Mouse (Mus musculus) myocyte (in vitro differentiated cells): ENCODE measurements around the gene Apobec4. TPM values are rescaled to one million over a fixed set of nuclear protein-coding genes. Genes with fewer than 3 reads are reported as not detected.

Experiments
- H3K27me3 ChIP-seq: one replicate; pipeline ENCODE4 v1.6.1; 2011; ENCODE audit not compliant: control insufficient read depth, insufficient read depth, insufficient read length
- H3K36me3 ChIP-seq: one replicate; pipeline ENCODE4 v1.6.1; 2011; ENCODE audit not compliant: control insufficient read depth, insufficient read depth
- H3K4me2 ChIP-seq: one replicate; pipeline ENCODE4 v1.6.1; 2011; ENCODE audit warnings: low read depth, control low read depth
- H3K4me3 ChIP-seq: one replicate; pipeline ENCODE4 v1.5.1; 2011; ENCODE audit warnings: mild to moderate bottlenecking, control low read depth, moderate library complexity
- H3K79me2 ChIP-seq: one replicate; pipeline ENCODE4 v1.6.1; 2011; ENCODE audit not compliant: control insufficient read depth, insufficient read depth
- H3ac ChIP-seq: one replicate; pipeline ENCODE4 v1.6.1; 2011; ENCODE audit not compliant: control insufficient read depth, insufficient read length
- CEBPB ChIP-seq: IDR thresholded peaks from 2 replicates; pipeline ENCODE4 v1.6.1; 2011; ENCODE audit warnings: mild to moderate bottlenecking, moderate library complexity; ENCODE audit not compliant: poor library complexity, insufficient read depth, severe bottlenecking
- E2F4 ChIP-seq: IDR thresholded peaks from one replicate; pipeline ENCODE4 v1.6.1; 2011; ENCODE audit warnings: mild to moderate bottlenecking, control low read depth, moderate library complexity; ENCODE audit not compliant: insufficient read depth
- MAX ChIP-seq: IDR thresholded peaks from one replicate; pipeline ENCODE4 v1.6.1; 2011; ENCODE audit warnings: low read depth, mild to moderate bottlenecking, control low read depth
- MYOD1 ChIP-seq, 3 experiments: IDR thresholded peaks; one replicate each; pipeline ENCODE4 v1.6.1; 2011; ENCODE audit warnings: control low read depth in 2 of 3, low read depth in 2 of 3, mild to moderate bottlenecking in 2 of 3, moderate library complexity in 1 of 3; ENCODE audit not compliant: insufficient read length in 2 of 3, control insufficient read depth in 1 of 3
- MYOG ChIP-seq, 3 experiments: IDR thresholded peaks; one replicate each; pipeline ENCODE4 v1.6.1; 2011; ENCODE audit warnings: control low read depth in 2 of 3, low read depth in 2 of 3, mild to moderate bottlenecking in 2 of 3; ENCODE audit not compliant: insufficient read length in 2 of 3, control insufficient read depth in 1 of 3, insufficient read depth in 1 of 3
- POLR2A ChIP-seq: IDR thresholded peaks from one replicate; pipeline ENCODE4 v1.6.1; 2011; ENCODE audit warnings: low read depth, mild to moderate bottlenecking, control low read depth, moderate library complexity; ENCODE audit not compliant: insufficient read length
- POLR2AphosphoS2 ChIP-seq: IDR thresholded peaks from one replicate; pipeline ENCODE4 v1.6.1; 2011; ENCODE audit warnings: low read depth, control low read depth; ENCODE audit not compliant: insufficient read length
- REST ChIP-seq: IDR thresholded peaks from one replicate; pipeline ENCODE4 v1.6.1; 2011; ENCODE audit warnings: mild to moderate bottlenecking, control low read depth, moderate library complexity; ENCODE audit not compliant: insufficient read depth, insufficient read length
- SRF ChIP-seq: IDR thresholded peaks from one replicate; pipeline ENCODE4 v1.6.1; 2011; ENCODE audit warnings: low read depth; ENCODE audit not compliant: control insufficient read depth, insufficient read length
- TCF12 ChIP-seq: IDR thresholded peaks from one replicate; pipeline ENCODE4 v1.6.1; 2011; ENCODE audit warnings: mild to moderate bottlenecking, control low read depth; ENCODE audit not compliant: poor library complexity, insufficient read depth, severe bottlenecking
- TCF3 ChIP-seq: IDR thresholded peaks from one replicate; pipeline ENCODE4 v1.6.1; 2011; ENCODE audit warnings: low read depth, control low read depth; ENCODE audit not compliant: insufficient read length
- USF1 ChIP-seq: IDR thresholded peaks from one replicate; pipeline ENCODE4 v1.6.1; 2011; ENCODE audit warnings: low read depth, mild to moderate bottlenecking, control low read depth, moderate library complexity
- polyA plus RNA-seq: library from polyadenylated mRNA; unstranded; fragments of >200 nt; fragmentation: generic; extraction: Trizol; gene quantifications from one replicate; pipeline ENCODE4 v1.2.1, GENCODE M21; 2012; ENCODE audit warnings: missing spikeins

Apobec4 gene
- polyA plus RNA-seq, 1 experiment = not detected

DNA sequence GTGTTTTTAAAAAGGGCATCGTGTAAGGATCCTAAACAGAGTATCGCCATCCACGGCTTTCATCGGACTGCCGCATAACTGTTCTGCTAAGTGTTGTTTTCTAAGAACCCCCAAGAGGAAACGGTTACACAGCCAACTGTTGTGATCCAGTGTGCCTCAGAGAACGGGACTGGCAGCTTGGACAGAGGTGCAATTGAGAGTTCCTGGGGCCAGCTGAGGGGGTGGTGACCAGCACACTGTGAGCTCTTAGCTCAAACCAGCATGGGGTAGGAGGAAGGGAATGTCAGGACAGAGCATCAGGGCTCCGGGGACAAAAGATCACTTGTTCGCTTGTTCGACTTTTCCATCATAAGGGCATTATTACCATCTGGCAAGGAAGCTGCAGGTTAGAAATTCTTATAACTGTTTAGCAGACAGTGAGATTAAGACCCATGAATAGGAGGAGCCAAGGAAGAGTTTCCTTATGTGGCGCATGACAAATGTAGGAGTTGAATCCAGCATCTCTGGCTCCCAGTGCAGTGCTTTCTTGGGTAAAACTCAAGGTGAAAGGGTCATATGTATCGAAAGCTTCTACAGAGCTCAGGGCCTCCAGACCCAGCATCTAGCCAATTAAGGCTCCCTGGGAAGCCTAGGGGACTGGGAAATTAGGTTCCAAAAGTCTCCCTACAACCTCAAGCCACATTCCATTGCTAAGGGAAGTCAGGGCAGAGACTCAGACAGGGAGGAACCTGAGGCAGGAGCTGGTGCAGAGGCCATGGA is 42.6 kb downstream of the Apobec4 start:
- H3K4me2 ChIP-seq = no peak overlapping the region

DNA sequence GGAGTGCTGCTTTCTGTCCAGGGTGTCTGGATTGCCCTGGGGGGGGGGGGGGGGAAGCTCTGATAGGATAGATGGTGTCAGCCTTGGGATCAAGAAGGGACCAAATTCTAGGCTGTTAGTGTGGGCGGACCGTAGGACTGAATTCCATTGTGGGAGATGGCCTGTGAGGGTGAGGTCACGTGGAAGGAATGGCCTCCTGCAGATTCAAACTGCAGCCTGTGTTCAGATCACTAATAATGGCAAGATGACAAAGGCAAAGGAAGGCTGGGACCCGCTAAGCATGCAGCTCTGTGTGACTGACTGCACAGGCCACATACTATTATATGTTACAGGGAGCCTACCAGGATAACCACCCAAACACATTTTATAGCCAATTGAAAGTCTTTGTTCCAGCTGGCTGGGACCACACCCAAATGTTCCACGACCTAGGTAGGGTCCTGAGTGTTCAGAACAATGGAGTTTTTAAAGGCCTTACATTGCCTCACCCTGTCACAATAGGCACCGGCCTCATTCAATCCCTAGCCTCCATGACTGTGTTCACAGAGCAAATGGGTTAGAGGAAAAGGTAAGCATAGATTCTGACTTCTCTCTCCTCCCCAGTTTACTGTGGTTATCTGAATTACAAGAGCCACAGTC is 43.3 kb downstream of the Apobec4 start:
- no peak overlapping the region for H3K4me3 ChIP-seq
- H3K79me2 ChIP-seq = no peaks in the 10 kb centered on the region
- no peaks in the 10 kb centered on the region for H3K36me3 ChIP-seq
- no peak overlapping the region for H3ac ChIP-seq
- H3K4me2 ChIP-seq = no peak overlapping the region
- H3K27me3 ChIP-seq = no peaks in the 10 kb centered on the region
- TF ChIP-seq E2F4 (no peak), TCF12 (no peak), MYOG (IDR thresholded peaks at IDR 0.05; ENCODE audit: control insufficient read depth in 1 of 3, insufficient read depth in 1 of 3, insufficient read length in 2 of 3, low read depth in 2 of 3) (no peak), TCF3 (no peak), SRF (no peak), USF1 (no peak), CEBPB (no peak), REST (no peak), MAX (no peak), POLR2AphosphoS2 (no peak)

More for the DNA sequence above, 42.6 kb downstream of the Apobec4 start:
- Histone ChIP-seq H3ac (no peak overlapping the region), H3K27me3 (no peaks in the 10 kb centered on the region), H3K79me2 (no peaks in the 10 kb centered on the region), H3K36me3 (no peaks in the 10 kb centered on the region), H3K4me3 (no peak overlapping the region)
- TF ChIP-seq TCF12 (no peak), POLR2AphosphoS2 (no peak), REST (no peak), TCF3 (no peak), MYOG (IDR thresholded peaks at IDR 0.05; ENCODE audit: control insufficient read depth in 1 of 3, insufficient read depth in 1 of 3, insufficient read length in 2 of 3, low read depth in 2 of 3) (no peak), SRF (no peak), MAX (no peak), USF1 (no peak), MYOD1 (IDR thresholded peaks at IDR 0.05; ENCODE audit: control insufficient read depth in 1 of 3, insufficient read length in 2 of 3, low read depth in 2 of 3) (no peak), POLR2A (no peak), CEBPB (no peak)

DNA sequence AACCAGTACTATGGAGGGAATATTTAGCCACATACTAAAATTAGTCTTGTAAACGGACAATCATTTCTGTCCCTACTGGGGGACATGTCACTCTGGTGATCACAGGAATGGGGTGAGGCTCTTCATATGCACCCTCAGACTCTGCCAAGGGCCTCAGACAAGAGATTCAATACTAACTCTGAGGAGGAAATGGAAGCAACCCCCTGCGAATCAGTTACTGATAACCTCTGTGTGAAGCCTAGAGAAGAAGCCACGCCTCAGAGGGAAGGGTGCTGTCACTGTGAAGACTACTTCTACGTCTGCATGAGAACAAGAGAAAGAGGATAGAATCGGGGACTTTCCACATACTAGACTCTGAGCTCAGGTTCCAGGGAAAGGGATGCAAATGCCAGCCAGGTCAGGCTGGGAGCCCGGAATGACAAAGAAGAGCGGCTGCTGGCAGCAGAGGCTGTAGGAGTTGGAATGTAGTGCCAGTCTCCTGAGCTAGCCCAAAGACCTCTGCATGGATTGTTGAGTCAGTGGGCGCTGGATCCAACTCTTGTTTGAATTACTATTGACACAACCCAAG is 45.4 kb downstream of the Apobec4 start:
- TF ChIP-seq USF1 = no peak
- TF ChIP-seq MYOD1 (IDR thresholded peaks at IDR 0.05; ENCODE audit: control insufficient read depth in 1 of 3, insufficient read length in 2 of 3, low read depth in 2 of 3) = no peak
- no peak for TF ChIP-seq TCF12
- TF ChIP-seq E2F4 = no peak
- no peak for TF ChIP-seq POLR2A
- no peak for TF ChIP-seq CEBPB
- no peak for TF ChIP-seq TCF3
- TF ChIP-seq MYOG (IDR thresholded peaks at IDR 0.05; ENCODE audit: control insufficient read depth in 1 of 3, insufficient read depth in 1 of 3, insufficient read length in 2 of 3, low read depth in 2 of 3) = no peak
- TF ChIP-seq MAX = no peak
- TF ChIP-seq POLR2AphosphoS2 = no peak
- no peak for TF ChIP-seq REST
- TF ChIP-seq SRF = no peak
- Histone ChIP-seq H3K4me2 (no peak overlapping the region), H3K4me3 (no peak overlapping the region), H3ac (no peak overlapping the region), H3K27me3 (no peaks in the 10 kb centered on the region), H3K79me2 (no peaks in the 10 kb centered on the region), H3K36me3 (no peaks in the 10 kb centered on the region)

DNA sequence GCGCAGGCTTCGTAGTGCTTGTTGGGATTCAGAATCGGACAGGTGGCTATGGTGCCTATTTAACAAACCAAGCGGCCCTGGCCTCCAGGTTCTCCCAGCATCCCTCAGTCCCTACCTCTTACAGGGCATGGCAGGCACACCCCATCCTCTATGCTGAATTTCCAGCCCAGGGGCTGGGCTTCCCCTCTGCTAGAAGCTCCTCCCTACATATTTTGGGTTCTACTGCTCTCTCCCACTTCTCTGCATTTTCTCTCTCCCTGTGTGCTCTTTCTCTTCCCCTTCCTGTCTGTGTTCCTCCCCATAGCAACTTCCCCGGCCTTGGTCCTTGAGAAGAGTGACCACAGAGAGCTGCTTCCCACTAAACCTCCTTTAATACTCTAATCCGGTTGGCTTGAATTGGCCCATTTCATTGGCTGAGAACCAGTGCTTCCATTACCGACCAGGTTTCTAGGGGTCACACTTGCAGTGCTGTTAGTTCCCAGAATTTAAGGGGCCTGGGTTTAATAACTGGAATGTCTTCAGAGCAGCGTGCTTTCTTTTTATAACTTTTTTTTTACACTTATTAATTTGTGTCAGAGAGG is 46.4 kb downstream of the Apobec4 start:
- Histone ChIP-seq H3K79me2 (no peaks in the 10 kb centered on the region), H3K36me3 (no peaks in the 10 kb centered on the region), H3ac (no peak overlapping the region), H3K4me2 (no peak overlapping the region), H3K4me3 (no peak overlapping the region), H3K27me3 (no peaks in the 10 kb centered on the region)
- TF ChIP-seq SRF (no peak), MAX (no peak), POLR2AphosphoS2 (no peak), E2F4 (no peak), TCF3 (no peak), TCF12 (no peak), CEBPB (no peak), REST (no peak), MYOG (IDR thresholded peaks at IDR 0.05; ENCODE audit: control insufficient read depth in 1 of 3, insufficient read depth in 1 of 3, insufficient read length in 2 of 3, low read depth in 2 of 3) (no peak), MYOD1 (IDR thresholded peaks at IDR 0.05; ENCODE audit: control insufficient read depth in 1 of 3, insufficient read length in 2 of 3, low read depth in 2 of 3) (no peak), USF1 (no peak), POLR2A (no peak)
